Mouse (Mus musculus): Measurements from ENCODE around the gene Ccnt1. TPM values are rescaled to one million over a fixed set of nuclear protein-coding genes. Genes with fewer than 3 reads are reported as not detected.

Gene Ccnt1
- polyA plus RNA-seq, 1 experiment = 5.2 TPM

GRCm38 (mm10) chr15:98568256-98569033, 2.3 kb downstream of the Ccnt1 start:
- TF ChIP-seq POLR2A (IDR thresholded peaks at IDR 0.05; ENCODE audit: low read depth, low read length) (no peak), CTCF (IDR thresholded peaks at IDR 0.05; ENCODE audit: extremely low read depth, insufficient read length, insufficient replicate concordance, low read depth, low read length) (no peak)
- Histone ChIP-seq H3K4me1 (ENCODE audit: control insufficient read depth, insufficient read depth, insufficient read length, low read length) (peaks cover 13% of the 10 kb centered on the region), H3K27me3 (ENCODE audit: control insufficient read depth, insufficient read depth, low read length) (no peaks in the 10 kb centered on the region), H3K27ac (ENCODE audit: insufficient read depth, low read depth, low read length) (peak overlapping the region; percentile 65), H3K4me3 (ENCODE audit: low read depth, low read length) (peak overlapping the region; percentile 81), H3K36me3 (ENCODE audit: control insufficient read depth, insufficient read depth, low read length) (peaks cover 1% of the 10 kb centered on the region; the same call in 1 of the 2 replicates)
- WGBS = 2% methylated on average over 22 of the region's 22 CpGs

- Histone ChIP-seq H3K27ac (ENCODE audit: insufficient read depth, low read depth, low read length) (peak overlapping the region; percentile 94), H3K4me3 (ENCODE audit: low read depth, low read length) (peak overlapping the region; percentile 81), H3K36me3 (ENCODE audit: control insufficient read depth, insufficient read depth, low read length) (peaks cover 3% of the 10 kb centered on the region), H3K4me1 (ENCODE audit: control insufficient read depth, insufficient read depth, insufficient read length, low read length) (peaks cover 13% of the 10 kb centered on the region), H3K27me3 (ENCODE audit: control insufficient read depth, insufficient read depth, low read length) (no peaks in the 10 kb centered on the region)
- TF ChIP-seq CTCF (IDR thresholded peaks at IDR 0.05; ENCODE audit: extremely low read depth, insufficient read length, insufficient replicate concordance, low read depth, low read length) (peak; percentile 44; the same call in 1 of the 2 replicates), POLR2A (IDR thresholded peaks at IDR 0.05; ENCODE audit: low read depth, low read length) (peak; percentile 91)
- WGBS = under 1% methylated on average over 88 of the region's 88 CpGs
Measured at GRCm38 (mm10) chr15:98567278-98568134, 3.2 kb downstream of the Ccnt1 start.

DNA sequence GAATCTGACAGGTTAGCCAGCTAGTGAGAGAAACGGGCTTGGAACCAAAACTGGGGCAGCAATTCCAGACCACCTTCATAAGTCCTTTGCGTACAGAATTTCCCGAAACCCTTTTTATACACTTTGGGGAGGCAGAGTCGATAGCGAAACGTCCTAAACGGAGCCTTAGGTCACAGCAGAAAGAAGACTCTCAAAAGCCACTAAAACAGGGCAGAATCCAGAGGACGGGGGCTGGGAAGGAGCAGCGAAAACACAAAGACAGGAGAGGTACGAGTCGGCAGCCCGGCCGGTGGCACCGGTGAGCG, 3.8 kb downstream of the Ccnt1 start:
- Histone ChIP-seq H3K27me3 (ENCODE audit: control insufficient read depth, insufficient read depth, low read length) (no peaks in the 10 kb centered on the region), H3K36me3 (ENCODE audit: control insufficient read depth, insufficient read depth, low read length) (peaks cover 4% of the 10 kb centered on the region), H3K27ac (ENCODE audit: insufficient read depth, low read depth, low read length) (peak overlapping the region; percentile 94), H3K4me1 (ENCODE audit: control insufficient read depth, insufficient read depth, insufficient read length, low read length) (peaks cover 13% of the 10 kb centered on the region), H3K4me3 (ENCODE audit: low read depth, low read length) (peak overlapping the region; percentile 81)
- WGBS = under 1% methylated on average over 15 of the region's 15 CpGs
- TF ChIP-seq CTCF (IDR thresholded peaks at IDR 0.05; ENCODE audit: extremely low read depth, insufficient read length, insufficient replicate concordance, low read depth, low read length) = no peak
- TF ChIP-seq POLR2A (IDR thresholded peaks at IDR 0.05; ENCODE audit: low read depth, low read length) = no peak

DNA sequence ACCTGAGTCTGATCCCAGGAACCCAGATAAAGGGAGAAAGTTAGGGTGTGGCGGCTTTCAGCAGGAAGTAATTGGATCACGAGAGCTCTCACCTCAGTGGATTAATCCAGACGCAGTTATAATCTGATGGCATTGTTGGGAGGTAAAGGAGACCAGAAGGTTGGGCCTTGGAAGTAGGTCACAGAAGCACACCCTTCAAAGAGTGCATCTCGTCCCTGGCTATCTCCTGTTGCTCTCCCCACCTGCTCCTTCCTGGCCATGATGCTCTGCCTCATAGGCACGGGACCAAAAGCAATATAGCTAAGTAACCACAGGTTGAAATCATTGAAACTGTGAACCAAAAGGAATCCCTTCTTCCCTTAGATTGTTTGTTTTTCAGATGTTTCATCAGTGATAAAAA, 13.5 kb downstream of the Ccnt1 start:
- Histone ChIP-seq H3K4me3 (ENCODE audit: low read depth, low read length) (no peak overlapping the region), H3K27ac (ENCODE audit: insufficient read depth, low read depth, low read length) (no peak overlapping the region), H3K4me1 (ENCODE audit: control insufficient read depth, insufficient read depth, insufficient read length, low read length) (no peaks in the 10 kb centered on the region), H3K27me3 (ENCODE audit: control insufficient read depth, insufficient read depth, low read length) (no peaks in the 10 kb centered on the region), H3K36me3 (ENCODE audit: control insufficient read depth, insufficient read depth, low read length) (peaks cover 53% of the 10 kb centered on the region)
- TF ChIP-seq CTCF (IDR thresholded peaks at IDR 0.05; ENCODE audit: extremely low read depth, insufficient read length, insufficient replicate concordance, low read depth, low read length) = no peak
- TF ChIP-seq POLR2A (IDR thresholded peaks at IDR 0.05; ENCODE audit: low read depth, low read length) = no peak
- 69% methylated on average over 5 of the region's 5 CpGs for WGBS

- H3K4me1 ChIP-seq (ENCODE audit: control insufficient read depth, insufficient read depth, insufficient read length, low read length) = no peaks in the 10 kb centered on the region
- H3K36me3 ChIP-seq (ENCODE audit: control insufficient read depth, insufficient read depth, low read length) = peaks cover 61% of the 10 kb centered on the region
- no peak overlapping the region for H3K27ac ChIP-seq (ENCODE audit: insufficient read depth, low read depth, low read length)
- TF ChIP-seq CTCF (IDR thresholded peaks at IDR 0.05; ENCODE audit: extremely low read depth, insufficient read length, insufficient replicate concordance, low read depth, low read length) (no peak), POLR2A (IDR thresholded peaks at IDR 0.05; ENCODE audit: low read depth, low read length) (no peak)
- no peak overlapping the region for H3K4me3 ChIP-seq (ENCODE audit: low read depth, low read length)
- H3K27me3 ChIP-seq (ENCODE audit: control insufficient read depth, insufficient read depth, low read length) = no peaks in the 10 kb centered on the region
- WGBS = 90% methylated on average over 4 of the region's 4 CpGs
Measured at GRCm38 (mm10) chr15:98555881-98556280, 14.8 kb downstream of the Ccnt1 start.

DNA sequence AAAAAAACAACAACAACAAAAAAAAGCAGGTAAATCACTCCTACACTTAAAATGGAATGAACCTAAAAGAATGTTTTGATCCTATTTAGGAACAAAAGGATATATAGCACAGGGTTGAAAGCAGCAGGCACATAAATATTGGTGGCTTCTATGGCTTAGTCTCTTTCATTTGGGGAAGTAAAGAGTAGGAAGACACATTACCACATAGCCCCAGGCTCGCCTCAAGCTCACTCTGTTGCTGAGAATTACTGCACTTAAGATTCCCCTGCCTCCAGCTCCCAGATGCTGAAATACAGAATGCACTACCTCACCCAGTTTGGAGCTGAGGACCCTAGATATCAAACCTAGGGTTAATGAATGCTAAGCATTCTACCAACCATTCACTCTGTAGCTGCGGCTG, 18.0 kb downstream of the Ccnt1 start:
- WGBS = 88% methylated on average over 2 of the region's 2 CpGs
- TF ChIP-seq POLR2A (IDR thresholded peaks at IDR 0.05; ENCODE audit: low read depth, low read length) (no peak), CTCF (IDR thresholded peaks at IDR 0.05; ENCODE audit: extremely low read depth, insufficient read length, insufficient replicate concordance, low read depth, low read length) (no peak)

GRCm38 (mm10) chr15:98546843-98547242, 23.9 kb downstream of the Ccnt1 start:
- Histone ChIP-seq H3K4me1 (ENCODE audit: control insufficient read depth, insufficient read depth, insufficient read length, low read length) (no peaks in the 10 kb centered on the region), H3K27ac (ENCODE audit: insufficient read depth, low read depth, low read length) (no peak overlapping the region), H3K27me3 (ENCODE audit: control insufficient read depth, insufficient read depth, low read length) (no peaks in the 10 kb centered on the region), H3K36me3 (ENCODE audit: control insufficient read depth, insufficient read depth, low read length) (peaks cover 70% of the 10 kb centered on the region), H3K4me3 (ENCODE audit: low read depth, low read length) (no peak overlapping the region)
- TF ChIP-seq CTCF (IDR thresholded peaks at IDR 0.05; ENCODE audit: extremely low read depth, insufficient read length, insufficient replicate concordance, low read depth, low read length) (no peak), POLR2A (IDR thresholded peaks at IDR 0.05; ENCODE audit: low read depth, low read length) (no peak)
- WGBS = 94% methylated on average over 5 of the region's 5 CpGs

More for the DNA sequence above, 18.0 kb downstream of the Ccnt1 start:
- no peaks in the 10 kb centered on the region for H3K27me3 ChIP-seq (ENCODE audit: control insufficient read depth, insufficient read depth, low read length)
- no peak overlapping the region for H3K4me3 ChIP-seq (ENCODE audit: low read depth, low read length)
- H3K4me1 ChIP-seq (ENCODE audit: control insufficient read depth, insufficient read depth, insufficient read length, low read length) = no peaks in the 10 kb centered on the region
- peaks cover 57% of the 10 kb centered on the region for H3K36me3 ChIP-seq (ENCODE audit: control insufficient read depth, insufficient read depth, low read length)
- H3K27ac ChIP-seq (ENCODE audit: insufficient read depth, low read depth, low read length) = no peak overlapping the region

Data from small intestine, adult 2 months (tissue).